Mouse (Mus musculus) embryonic facial prominence, embryonic 14.5 days (tissue): ENCODE data around the gene Med27. TPM values are rescaled to one million over a fixed set of nuclear protein-coding genes. Genes with fewer than 3 reads are reported as not detected.

Experiments used
- ATAC-seq: fragments of 200-750 bp; cut with Nextera tagmentation; 2 replicates; pipeline ENCODE4 v1.8.0; 2017; ENCODE audit warnings: low read depth, moderate number of reproducible peaks, moderate TSS enrichment
- DNase-seq: peaks from one replicate; pipeline ENCODE4 v3.0.0-alpha.2; 2015; ENCODE audit warnings: low spot score
- H3K27ac ChIP-seq: fragments of 300-500 bp; sonication (generic); replicated peaks from 2 replicates; pipeline ENCODE4 v1.5.1; 2014; ENCODE audit warnings: low read depth, mild to moderate bottlenecking, low read length, moderate library complexity
- H3K27me3 ChIP-seq: fragments of 300-500 bp; sonication (generic); replicated peaks from 2 replicates; pipeline ENCODE4 v1.6.1; 2014; ENCODE audit warnings: low read length; ENCODE audit not compliant: control insufficient read depth, insufficient read depth
- H3K36me3 ChIP-seq: fragments of 300-500 bp; sonication (generic); 2 replicates; pipeline ENCODE4 v1.6.1; 2014; ENCODE audit warnings: low read length, mixed read lengths; ENCODE audit not compliant: control insufficient read depth, insufficient read depth
- H3K4me1 ChIP-seq: fragments of 300-500 bp; sonication (generic); 2 replicates; pipeline ENCODE4 v1.6.1; 2014; ENCODE audit warnings: antibody characterized with exemption, low read length; ENCODE audit not compliant: control insufficient read depth, insufficient read depth
- H3K4me2 ChIP-seq: fragments of 300-500 bp; sonication (generic); 2 replicates; pipeline ENCODE4 v1.6.1; 2014; ENCODE audit warnings: low read depth, mild to moderate bottlenecking, low read length, moderate library complexity, mixed read lengths
- H3K4me3 ChIP-seq: fragments of 300-500 bp; sonication (generic); 2 replicates; pipeline ENCODE4 v1.5.1; 2014; ENCODE audit warnings: low read depth, mild to moderate bottlenecking, low read length
- H3K9ac ChIP-seq: fragments of 300-500 bp; sonication (generic); 2 replicates; pipeline ENCODE4 v1.6.1; 2014; ENCODE audit warnings: low read depth, mild to moderate bottlenecking, low read length, moderate library complexity, mixed read lengths
- H3K9me3 ChIP-seq: fragments of 300-500 bp; sonication (generic); 2 replicates; pipeline ENCODE4 v1.6.1; 2016; ENCODE audit warnings: low read length; ENCODE audit not compliant: control insufficient read depth
- WGBS: fragments of 180-500 bp; shearing (Covaris S2); extraction: QIAGEN DNeasy Blood & Tissue Kit; methylation state at CpG from one replicate; pipeline ENCODE4 v1.1.7; 2014; 5-methylcytosine and 5-hydroxymethylcytosine counted together
- polyA plus RNA-seq: library from polyadenylated mRNA; unstranded; fragments of >200 nt; fragmentation: Nextera tagmentation; extraction: Ambion mirVana; gene quantifications from 2 replicates; pipeline ENCODE4 v1.2.1, GENCODE M21; 2014

Gene Med27
- 50.1 and 50.9 TPM in 2 replicates for polyA plus RNA-seq

- Histone ChIP-seq H3K36me3 (peaks cover 17% of the 10 kb centered on the region; the same call in 1 of the 2 replicates), H3K4me1 (peaks cover 6% of the 10 kb centered on the region), H3K27me3 (no peaks in the 10 kb centered on the region), H3K4me2 (peak within 1 kb of the TSS; percentile 89), H3K27ac (no peak within 1 kb of the TSS; the same call in 1 of the 2 replicates), H3K9ac (peak within 1 kb of the TSS; percentile 79), H3K4me3 (peak within 1 kb of the TSS; percentile 89), H3K9me3 (no peaks in the 10 kb centered on the region)
- ATAC-seq: peak; percentile 99
- 0% methylated on average over 36 of the region's 41 CpGs for WGBS
- DNase-seq: peak; percentile 99
These were observed at the start of gene Med27 for GRCm38 (mm10) chr2:29346629-29347271. Med27 (plus strand) TSS chr2:29346819.

- ATAC-seq (no peak), DNase-seq (peak; percentile 65)
- no peaks in the 10 kb centered on the region for H3K4me1 ChIP-seq
- no peak overlapping the region for H3K9ac ChIP-seq
- H3K9me3 ChIP-seq: no peaks in the 10 kb centered on the region
- H3K36me3 ChIP-seq: no peaks in the 10 kb centered on the region
- H3K4me3 ChIP-seq: no peak overlapping the region
- no peaks in the 10 kb centered on the region for H3K27me3 ChIP-seq
- H3K27ac ChIP-seq: no peak overlapping the region
- 44% methylated on average over 7 of the region's 7 CpGs for WGBS
- H3K4me2 ChIP-seq: no peak overlapping the region
These were observed 36.7 kb upstream of the Med27 start for GRCm38 (mm10) chr2:29309966-29310365.

GRCm38 (mm10) chr2:29312058-29312457, 34.6 kb upstream of the Med27 start:
- no peaks in the 10 kb centered on the region for H3K27me3 ChIP-seq
- H3K27ac ChIP-seq: no peak overlapping the region
- H3K4me3 ChIP-seq: no peak overlapping the region
- no peak overlapping the region for H3K9ac ChIP-seq
- H3K4me1 ChIP-seq: no peaks in the 10 kb centered on the region
- DNase-seq (no peak), ATAC-seq (no peak)
- H3K36me3 ChIP-seq: no peaks in the 10 kb centered on the region
- no peak overlapping the region for H3K4me2 ChIP-seq
- no peaks in the 10 kb centered on the region for H3K9me3 ChIP-seq
- 85% methylated on average over 5 of the region's 5 CpGs for WGBS

GRCm38 (mm10) chr2:29317906-29318470, 28.6 kb upstream of the Med27 start:
- Histone ChIP-seq H3K4me2 (no peak overlapping the region), H3K4me3 (no peak overlapping the region), H3K36me3 (no peaks in the 10 kb centered on the region), H3K4me1 (no peaks in the 10 kb centered on the region), H3K27ac (no peak overlapping the region), H3K9me3 (no peaks in the 10 kb centered on the region), H3K27me3 (no peaks in the 10 kb centered on the region; the same call in 1 of the 2 replicates), H3K9ac (no peak overlapping the region)
- DNase-seq (no peak), ATAC-seq (no peak)
- 78% methylated on average over 4 of the region's 4 CpGs for WGBS

GRCm38 (mm10) chr2:29318596-29318995, 28.0 kb upstream of the Med27 start:
- DNase-seq: no peak
- ATAC-seq: no peak
- Histone ChIP-seq H3K36me3 (no peaks in the 10 kb centered on the region), H3K27me3 (no peaks in the 10 kb centered on the region; the same call in 1 of the 2 replicates), H3K9ac (no peak overlapping the region), H3K27ac (no peak overlapping the region), H3K4me2 (no peak overlapping the region), H3K9me3 (no peaks in the 10 kb centered on the region), H3K4me1 (no peaks in the 10 kb centered on the region), H3K4me3 (no peak overlapping the region)
- 86% methylated on average over 3 of the region's 3 CpGs for WGBS

GRCm38 (mm10) chr2:29320229-29320751, 26.3 kb upstream of the Med27 start:
- Histone ChIP-seq H3K9me3 (no peaks in the 10 kb centered on the region), H3K27me3 (no peaks in the 10 kb centered on the region; the same call in 1 of the 2 replicates), H3K27ac (no peak overlapping the region), H3K4me1 (no peaks in the 10 kb centered on the region), H3K4me2 (no peak overlapping the region), H3K4me3 (no peak overlapping the region), H3K9ac (no peak overlapping the region), H3K36me3 (no peaks in the 10 kb centered on the region)
- 61% methylated on average over 11 of the region's 11 CpGs for WGBS
- ATAC-seq (peak; percentile 67; the same call in 1 of the 2 replicates), DNase-seq (peak; percentile 8)

- Histone ChIP-seq H3K27ac (no peak overlapping the region), H3K4me3 (no peak overlapping the region)
- 50% methylated on average over 6 of the region's 6 CpGs for WGBS
These were observed 25.8 kb upstream of the Med27 start for GRCm38 (mm10) chr2:29320780-29321179.

GRCm38 (mm10) chr2:29324456-29324855, 22.2 kb upstream of the Med27 start:
- Histone ChIP-seq H3K27ac (no peak overlapping the region), H3K36me3 (no peaks in the 10 kb centered on the region), H3K4me3 (no peak overlapping the region), H3K9me3 (no peaks in the 10 kb centered on the region), H3K4me1 (no peaks in the 10 kb centered on the region), H3K27me3 (no peaks in the 10 kb centered on the region), H3K4me2 (no peak overlapping the region), H3K9ac (no peak overlapping the region)
- DNase-seq: peak; percentile 2
- ATAC-seq: no peak
- 78% methylated on average over 2 of the region's 2 CpGs for WGBS

More at GRCm38 (mm10) chr2:29320780-29321179, 25.8 kb upstream of the Med27 start:
- no peak overlapping the region for H3K9ac ChIP-seq
- no peak overlapping the region for H3K4me2 ChIP-seq
- DNase-seq (no peak), ATAC-seq (no peak)
- no peaks in the 10 kb centered on the region for H3K36me3 ChIP-seq
- H3K9me3 ChIP-seq: no peaks in the 10 kb centered on the region
- no peaks in the 10 kb centered on the region for H3K4me1 ChIP-seq
- H3K27me3 ChIP-seq: no peaks in the 10 kb centered on the region; the same call in 1 of the 2 replicates
